Mouse (Mus musculus): ENCODE data around the gene Mrpl22.

DNA sequence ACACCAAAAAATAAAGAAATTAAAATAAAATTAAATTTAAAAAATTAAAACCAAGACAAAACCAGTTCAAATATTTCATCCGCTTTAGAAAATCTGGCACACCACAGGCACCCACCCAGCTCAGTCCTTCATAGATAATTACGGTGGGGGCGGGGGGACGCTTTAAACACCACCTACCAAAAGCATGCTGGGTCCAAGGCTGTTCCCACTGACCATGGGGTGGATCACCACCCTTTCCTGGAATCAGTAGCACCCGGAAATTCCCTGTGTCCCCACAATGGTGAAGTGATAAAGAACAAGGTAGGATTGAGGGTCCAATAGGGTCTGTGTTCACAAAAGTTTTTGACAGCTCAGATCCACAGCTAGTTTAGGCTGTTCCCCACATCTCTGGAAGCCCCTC lies 44.4 kb downstream of the Mrpl22 start:
- TF ChIP-seq POLR2A (IDR thresholded peaks at IDR 0.05; ENCODE audit: insufficient read length, low read depth) (no peak), TCF3 (IDR thresholded peaks at IDR 0.05; ENCODE audit: insufficient read length, low read depth) (no peak), E2F4 (IDR thresholded peaks at IDR 0.05; ENCODE audit: insufficient read depth) (no peak)

Data from myocyte (in vitro differentiated cells).